Mouse (Mus musculus): ENCODE measurements at regions not wholly inside any gene's neighbourhood (a gene's known extent, or its start where the extent isn't known, plus 50 kb on each side); places are given as distances from the start of the nearest gene placed in this dataset.

DNA sequence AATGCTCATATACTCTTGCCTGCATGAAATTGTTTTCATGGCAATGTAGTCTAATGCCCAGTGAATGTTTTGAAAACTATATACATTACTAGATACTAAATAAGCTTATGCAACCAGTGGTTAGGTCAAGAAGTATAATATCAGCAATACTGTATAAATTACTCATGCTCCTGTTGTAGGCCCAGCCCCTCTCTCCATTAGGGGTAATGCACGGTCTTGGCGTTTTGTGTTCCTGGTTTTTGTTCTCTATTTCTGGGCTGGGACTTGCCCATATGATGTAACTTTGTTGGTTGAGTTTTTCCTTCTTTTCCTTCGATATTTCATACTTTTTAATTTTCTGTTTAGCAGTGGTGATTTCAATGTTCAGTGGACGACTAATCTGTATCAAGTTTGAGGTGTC lies 104.9 kb upstream of the Ptger4 start:
- H3K79me2 ChIP-seq (replicated peaks; ENCODE audit: control insufficient read depth, extremely low read depth, insufficient read depth, poor library complexity, severe bottlenecking), result no peaks in the 10 kb centered on the region
- H3K4me2 ChIP-seq (ENCODE audit: insufficient read depth, low read depth, poor library complexity, severe bottlenecking), result no peak overlapping the region
- H3K27ac ChIP-seq (ENCODE audit: insufficient read depth, low read depth), result no peak overlapping the region
- in situ Hi-C loops (cut with MboI; ENCODE audit: low pct_ligation_motif_present, low pct_unique_long_range_greater_than_20kb, low sequenced_read_pairs) (no loop called here), dilution Hi-C loops (cut with MboI; ENCODE audit: extremely low pct_ligation_motif_present, extremely low pct_unique_long_range_greater_than_20kb, low sequenced_read_pairs) (no loop called here)
- no peak overlapping the region for H3K9ac ChIP-seq (ENCODE audit: insufficient read depth, low read depth)
- no peak for DNase-seq (ENCODE audit: extremely low read depth)
- H3K9me3 ChIP-seq (replicated peaks; ENCODE audit: low read length), result no peaks in the 10 kb centered on the region
- H3K36me3 ChIP-seq (replicated peaks in 1 of 2; ENCODE audit: control insufficient read depth in 1 of 2, insufficient read depth in 1 of 2, low read length in 1 of 2), result no peaks in the 10 kb centered on the region
- H3K27me3 ChIP-seq (replicated peaks), result no peaks in the 10 kb centered on the region
- H3K4me1 ChIP-seq (ENCODE audit: control insufficient read depth in 1 of 2, insufficient read depth in 2 of 2), result peaks cover 0 to 2% of the 10 kb centered on the region in 2 experiments; a peak in 1 of 4 replicates
- no peak overlapping the region for H3K4me3 ChIP-seq (replicated peaks in 1 of 3; ENCODE audit: low read depth in 2 of 3, low read length in 2 of 3, poor library complexity in 1 of 3)
- TF ChIP-seq CHD2 (IDR thresholded peaks at IDR 0.05; ENCODE audit: low read length), result no peak
- no peak for TF ChIP-seq TCF12 (IDR thresholded peaks at IDR 0.05; ENCODE audit: low read depth, low read length)
- no peak for TF ChIP-seq JUND (conservative IDR thresholded peaks at IDR 0.05; ENCODE audit: low read depth, low read length)
- TF ChIP-seq IRF4 (IDR thresholded peaks at IDR 0.05; ENCODE audit: low read depth, low read length), result no peak
- TF ChIP-seq POLR2AphosphoS2 (IDR thresholded peaks at IDR 0.05; ENCODE audit: low read depth, low read length), result no peak
- no peak for TF ChIP-seq POLR2A (IDR thresholded peaks at IDR 0.05; ENCODE audit: low read depth, low read length)
- TF ChIP-seq CHD1 (IDR thresholded peaks at IDR 0.05; ENCODE audit: low read depth, low read length), result no peak
- TF ChIP-seq HCFC1 (IDR thresholded peaks at IDR 0.05; ENCODE audit: low read depth, low read length), result no peak
- no peak for TF ChIP-seq MYC (IDR thresholded peaks at IDR 0.05; ENCODE audit: low read depth, low read length)
- TF ChIP-seq MAFK (IDR thresholded peaks at IDR 0.05; ENCODE audit: insufficient replicate concordance, low read length), result no peak
- no peak for TF ChIP-seq ZC3H11A (IDR thresholded peaks at IDR 0.05; ENCODE audit: low read depth, low read length)
- no peak for TF ChIP-seq EP300 (IDR thresholded peaks at IDR 0.05; ENCODE audit: low read length)
- no peak for TF ChIP-seq JUN (IDR thresholded peaks at IDR 0.05; ENCODE audit: insufficient read depth, low read depth, low read length)
- no peak for TF ChIP-seq SMC3 (IDR thresholded peaks at IDR 0.05; ENCODE audit: low read depth, low read length)
- TF ChIP-seq BHLHE40 (IDR thresholded peaks at IDR 0.05; ENCODE audit: low read depth, low read length), result no peak
- TF ChIP-seq ZNF384 (IDR thresholded peaks at IDR 0.05; ENCODE audit: low read depth, low read length), result no peak
- no peak for TF ChIP-seq MEF2A (IDR thresholded peaks at IDR 0.05; ENCODE audit: borderline replicate concordance, low read depth, low read length)
- no peak for TF ChIP-seq SIN3A (IDR thresholded peaks at IDR 0.05; ENCODE audit: low read length)
- no peak for TF ChIP-seq TBP (conservative IDR thresholded peaks at IDR 0.05; ENCODE audit: low read depth, low read length)
- TF ChIP-seq ZMIZ1 (IDR thresholded peaks at IDR 0.05; ENCODE audit: low read depth, low read length), result no peak

DNA sequence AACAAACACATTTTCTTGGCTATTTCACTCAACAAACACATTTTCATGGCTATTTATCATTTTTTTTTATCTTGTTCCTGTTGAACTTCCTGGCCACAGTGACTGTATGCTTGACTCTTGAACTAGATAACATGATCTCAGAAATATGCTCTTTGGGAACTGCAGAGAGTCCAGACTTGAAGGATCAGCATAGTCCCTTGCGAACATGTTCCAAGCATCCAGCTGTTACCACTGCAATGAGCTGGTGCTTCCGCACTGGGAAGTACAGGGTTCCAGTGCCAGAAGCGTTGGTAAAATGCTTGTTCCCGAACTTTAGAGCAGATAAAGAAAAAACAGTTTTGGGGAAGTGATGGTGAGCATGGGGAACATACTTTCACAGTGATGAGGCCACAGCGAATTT lies 103.7 kb upstream of the Ptger4 start:
- TF ChIP-seq JUN (IDR thresholded peaks at IDR 0.05; ENCODE audit: insufficient read depth, low read depth, low read length) (no peak), CHD1 (IDR thresholded peaks at IDR 0.05; ENCODE audit: low read depth, low read length) (no peak), TCF12 (IDR thresholded peaks at IDR 0.05; ENCODE audit: low read depth, low read length) (no peak), RAD21 (IDR thresholded peaks at IDR 0.05; ENCODE audit: low read depth, low read length) (no peak), ZKSCAN1 (IDR thresholded peaks at IDR 0.05; ENCODE audit: borderline replicate concordance, low read depth, low read length) (no peak), NRF1 (IDR thresholded peaks at IDR 0.05; ENCODE audit: low read depth, low read length) (no peak), MXI1 (IDR thresholded peaks at IDR 0.05; ENCODE audit: low read depth, low read length) (no peak), USF1 (IDR thresholded peaks at IDR 0.05; ENCODE audit: low read depth, low read length) (no peak), MAZ (IDR thresholded peaks at IDR 0.05; ENCODE audit: low read depth, low read length) (no peak), UBTF (IDR thresholded peaks at IDR 0.05; ENCODE audit: low read depth, low read length) (no peak), MYC (IDR thresholded peaks at IDR 0.05; ENCODE audit: low read depth, low read length) (no peak), USF2 (conservative IDR thresholded peaks at IDR 0.05; ENCODE audit: low read depth, low read length) (no peak), CHD2 (IDR thresholded peaks at IDR 0.05; ENCODE audit: low read length) (no peak), KAT2A (IDR thresholded peaks at IDR 0.05; ENCODE audit: insufficient replicate concordance, low read length) (no peak), POLR2AphosphoS2 (IDR thresholded peaks at IDR 0.05; ENCODE audit: low read depth, low read length) (no peak), HCFC1 (IDR thresholded peaks at IDR 0.05; ENCODE audit: low read depth, low read length) (no peak)
- Histone ChIP-seq H3K27ac (ENCODE audit: insufficient read depth, low read depth) (no peak overlapping the region), H3K4me1 (ENCODE audit: control insufficient read depth in 1 of 2, insufficient read depth in 2 of 2) (peaks cover 0 to 2% of the 10 kb centered on the region in 2 experiments; a peak in 1 of 4 replicates), H3K27me3 (replicated peaks) (no peaks in the 10 kb centered on the region), H3K36me3 (replicated peaks in 1 of 2; ENCODE audit: control insufficient read depth in 1 of 2, insufficient read depth in 1 of 2, low read length in 1 of 2) (no peaks in the 10 kb centered on the region), H3K4me2 (ENCODE audit: insufficient read depth, low read depth, poor library complexity, severe bottlenecking) (no peak overlapping the region), H3K79me2 (replicated peaks; ENCODE audit: control insufficient read depth, extremely low read depth, insufficient read depth, poor library complexity, severe bottlenecking) (no peaks in the 10 kb centered on the region), H3K9me3 (replicated peaks; ENCODE audit: low read length) (no peaks in the 10 kb centered on the region), H3K4me3 (replicated peaks in 1 of 3; ENCODE audit: low read depth in 2 of 3, low read length in 2 of 3, poor library complexity in 1 of 3) (no peak overlapping the region), H3K9ac (ENCODE audit: insufficient read depth, low read depth) (no peak overlapping the region)
- dilution Hi-C loops (cut with MboI; ENCODE audit: extremely low pct_ligation_motif_present, extremely low pct_unique_long_range_greater_than_20kb, low sequenced_read_pairs), result no loop called here
- DNase-seq (ENCODE audit: extremely low read depth), result no peak
- in situ Hi-C loops (cut with MboI; ENCODE audit: low pct_ligation_motif_present, low pct_unique_long_range_greater_than_20kb, low sequenced_read_pairs), result no loop called here

Measured in CH12.LX (cell line).